Mouse (Mus musculus): ENCODE results near the gene Tut4. TPM values are rescaled to one million over a fixed set of nuclear protein-coding genes. Genes with fewer than 3 reads are reported as not detected.

Gene Tut4
- polyA plus RNA-seq (2012; ENCODE audit: low replicate concordance) = 15.1 and 30.2 TPM in 2 replicates

DNA sequence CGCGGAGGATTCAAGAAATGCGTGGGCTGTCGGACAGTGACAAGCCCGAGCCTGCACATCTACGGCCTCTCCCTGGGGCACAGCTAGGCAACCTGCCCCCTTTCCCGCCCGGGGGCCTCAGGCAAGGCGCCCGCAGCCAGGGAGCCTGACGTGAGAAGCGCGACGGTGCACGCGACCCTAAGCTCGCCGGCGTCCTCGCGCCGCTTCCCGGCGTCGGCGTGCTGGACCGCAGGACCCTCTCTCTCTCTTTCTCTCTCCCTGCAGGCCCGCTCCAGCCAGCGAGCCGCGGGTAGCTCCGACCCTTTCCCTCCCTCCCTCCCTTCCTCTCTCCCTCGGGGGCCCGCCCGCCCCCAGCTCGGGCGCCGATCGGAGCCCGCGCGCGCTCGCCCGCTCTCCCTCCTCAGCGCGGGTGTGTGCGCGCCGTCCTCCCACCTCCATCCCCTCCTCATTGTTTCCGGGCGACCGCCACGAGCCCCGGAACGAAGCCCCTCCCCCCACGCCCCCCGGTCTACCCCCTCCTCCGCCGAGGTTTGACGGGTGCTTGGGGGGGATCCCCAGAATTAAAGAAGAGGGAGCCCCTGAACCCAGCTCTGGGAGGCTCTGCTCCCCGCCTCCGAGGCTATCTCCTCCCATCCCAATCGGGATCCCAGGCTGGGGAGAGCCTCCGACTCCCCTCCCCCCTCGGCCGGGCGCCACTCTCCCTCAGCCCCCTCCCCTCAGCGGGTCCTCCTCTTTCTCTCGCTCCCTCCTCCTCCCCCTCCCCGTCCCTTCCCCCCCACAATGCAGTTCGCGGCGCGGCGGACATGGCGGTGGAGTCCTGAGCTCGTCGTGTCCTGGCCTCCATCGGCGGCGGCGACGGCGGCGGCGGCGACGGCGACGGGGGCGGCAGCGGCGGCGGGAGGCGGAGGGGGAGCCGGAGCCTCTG, at the start of gene Tut4:
Gene Tut4 (plus strand): TSS at position 196 of the 925 bp plus-strand sequence.

DNA sequence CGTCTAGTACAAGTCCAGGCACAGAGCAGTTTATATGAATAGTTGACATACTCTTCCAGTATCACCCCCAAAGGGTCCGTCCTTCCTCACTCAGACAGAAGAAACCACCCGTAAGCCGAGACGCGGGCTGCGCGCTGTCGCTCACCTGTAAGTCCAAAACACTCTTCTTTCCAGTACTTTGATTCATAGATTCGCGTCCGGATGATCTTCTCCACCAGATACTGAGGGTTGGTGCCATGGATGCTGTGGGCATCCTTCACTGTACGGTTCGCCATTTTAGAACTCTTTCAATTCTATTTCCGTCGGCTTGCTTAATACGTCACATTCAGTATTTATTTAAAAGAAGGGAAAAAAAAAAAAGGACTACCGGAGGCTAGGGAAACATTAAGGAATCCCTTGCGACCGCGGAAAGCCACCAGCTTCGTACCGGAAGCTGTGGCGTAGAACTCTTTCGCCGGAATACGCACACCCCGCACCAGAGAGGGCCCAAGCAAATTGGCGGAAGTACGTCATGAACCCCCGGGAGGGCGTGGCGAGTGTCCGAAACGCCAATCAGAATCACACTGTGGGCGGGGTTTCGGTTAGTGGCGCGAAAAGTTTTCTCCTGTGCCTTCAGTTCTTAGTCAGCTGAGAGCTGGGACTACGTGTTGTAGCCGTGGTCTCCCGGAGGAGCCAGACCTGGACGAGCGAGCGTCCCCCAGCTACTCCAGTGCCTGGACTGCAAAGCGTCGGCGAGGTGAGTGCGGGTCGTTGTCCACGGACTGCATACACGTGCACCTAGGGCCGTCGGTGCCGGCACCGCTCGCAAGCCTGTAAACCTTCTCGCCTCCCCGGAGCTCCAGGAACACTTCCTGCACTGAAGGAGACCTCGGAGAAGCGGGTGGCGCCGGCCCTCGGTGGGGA, 119.9 kb downstream of the Tut4 start, which contains the start of the genes Prpf38a and Orc1:
Gene Prpf38a (minus strand): TSS at position 497 of the 903 bp plus-strand sequence.
Gene Orc1 (plus strand): TSS at position 584 of the 903 bp plus-strand sequence.

Other genes starting within 250 kb of the Tut4 start
- gene Zyg11a, start 241.4 kb upstream of the Tut4 start, polyA plus RNA-seq (2012; ENCODE audit: low replicate concordance) = not detected in 2 replicates
- 0.91 and 1.6 TPM in 2 replicates for gene Zyg11b, start 158.3 kb upstream of the Tut4 start, polyA plus RNA-seq (2012; ENCODE audit: low replicate concordance)
- gene Coa7, start 131.3 kb upstream of the Tut4 start, polyA plus RNA-seq (2012; ENCODE audit: low replicate concordance) = 1.2 and 6.3 TPM in 2 replicates
- gene Shisal2a, start 76.1 kb upstream of the Tut4 start, polyA plus RNA-seq (2012; ENCODE audit: low replicate concordance) = not detected in 2 replicates
- 0.36 and 1.9 TPM in 2 replicates for gene Gpx7, start 52.5 kb upstream of the Tut4 start, polyA plus RNA-seq (2012; ENCODE audit: low replicate concordance)
- gene Prpf38a, start 119.9 kb downstream of the Tut4 start, polyA plus RNA-seq (2012; ENCODE audit: low replicate concordance) = 2.5 and 3.4 TPM in 2 replicates
- gene Orc1, start 120.0 kb downstream of the Tut4 start, polyA plus RNA-seq (2012; ENCODE audit: low replicate concordance) = 8.3 and 29.3 TPM in 2 replicates
- 45.8 and 47.7 TPM in 2 replicates for gene Cc2d1b, start 160.5 kb downstream of the Tut4 start, polyA plus RNA-seq (2012; ENCODE audit: low replicate concordance)

Measured in leukemia stem cell, adult 10-12 weeks (primary cell).